Mouse (Mus musculus): ENCODE measurements around the gene Pofut1.

DNA sequence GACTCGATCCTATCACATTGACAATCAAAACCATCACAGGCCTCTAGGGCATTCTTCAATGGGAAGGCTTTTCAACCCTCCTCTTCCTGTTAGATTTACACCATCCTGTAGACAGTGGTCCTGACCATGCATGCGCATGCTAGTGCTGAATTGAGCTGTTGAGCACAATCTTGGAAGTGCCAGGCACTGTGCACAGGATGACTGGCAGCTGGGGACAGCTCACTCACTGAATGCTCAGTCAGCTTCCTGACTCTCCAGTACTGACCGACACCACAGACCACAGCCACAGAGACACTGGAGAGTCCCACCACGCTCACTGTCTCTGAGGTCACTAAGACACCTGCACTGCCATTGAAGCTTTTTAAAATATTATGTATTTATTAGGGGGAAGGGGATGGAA lies 25.9 kb upstream of the Pofut1 start:
- no peak for TF ChIP-seq CTCF (IDR thresholded peaks at IDR 0.05; ENCODE audit: low read depth)
- no peak for TF ChIP-seq EP300 (IDR thresholded peaks at IDR 0.05; ENCODE audit: low read depth)
